Mouse (Mus musculus): ENCODE measurements around the gene Gm7298.
"Not testable (repeated sequence)": the region's sequence is repeated elsewhere in the genome, so short reads cannot be mapped to it uniquely, and the experiment has no call there.

Gm7298 gene

DNA sequence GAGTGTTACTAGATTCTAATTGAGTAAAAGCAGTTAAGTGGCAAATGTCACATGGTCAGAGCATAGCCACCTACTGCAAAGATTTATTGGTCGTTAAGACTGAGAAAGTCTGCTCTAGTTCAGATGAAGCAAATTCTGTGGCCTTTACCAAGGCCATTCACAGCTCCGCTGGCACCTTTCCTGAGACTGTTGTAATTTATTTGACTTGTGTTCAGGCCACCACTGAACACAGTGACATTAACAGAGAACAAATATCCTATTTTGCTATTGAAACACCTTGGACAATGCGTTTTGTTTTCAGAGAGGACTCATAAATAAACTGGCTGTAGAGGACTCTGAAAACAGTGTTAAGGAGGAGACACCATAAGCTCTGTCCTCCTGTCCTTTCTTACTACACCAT, at the start of gene Gm7298:
Gm7298 (plus strand) TSS at position 301 of the 400 bp plus-strand sequence.
- no peak for DNase-seq (ENCODE audit: low read depth, low spot score)

DNA sequence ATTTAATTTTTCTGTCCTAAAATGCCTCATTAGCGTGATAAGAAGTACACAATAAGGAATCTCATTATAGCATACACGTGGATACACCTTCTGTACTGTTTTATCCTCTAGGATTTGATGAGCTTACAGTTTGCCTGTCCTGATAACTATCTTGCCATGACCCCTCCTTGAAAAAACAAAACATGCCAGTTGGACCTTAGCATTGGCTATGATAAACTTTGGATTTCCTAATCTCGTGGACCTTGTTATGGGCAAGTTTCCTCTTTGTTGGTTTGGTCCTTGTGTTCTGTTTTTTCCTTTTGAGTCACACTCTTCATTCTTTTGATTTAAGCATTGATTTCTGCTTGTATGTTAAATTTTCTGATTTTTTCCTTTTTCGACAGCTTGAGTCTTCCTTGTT, 95.3 kb downstream of the Gm7298 start:
- no peak for DNase-seq (ENCODE audit: low read depth, low spot score)

GRCm38 (mm10) chr6:121836361-121836760, 103.6 kb downstream of the Gm7298 start:
- no peak for DNase-seq (ENCODE audit: low read depth, low spot score)

DNA sequence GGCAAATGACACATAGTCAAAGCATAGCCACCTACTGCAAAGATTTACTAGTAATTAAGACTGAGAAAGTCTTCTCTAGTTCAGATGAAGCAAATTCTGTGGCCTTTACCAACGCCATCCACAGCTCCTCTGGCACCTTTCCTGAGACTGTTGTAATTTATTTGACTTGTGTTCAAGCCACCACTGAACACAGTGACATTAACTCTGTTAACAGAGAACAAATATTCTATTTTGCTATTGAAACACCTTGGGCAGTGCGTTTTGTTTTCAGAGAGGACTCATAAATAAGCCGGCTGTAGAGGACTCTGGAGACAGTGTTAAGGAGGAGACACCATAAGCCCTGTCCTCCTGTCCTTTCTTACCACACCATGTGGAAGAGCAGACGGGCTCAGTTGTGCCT, 105.5 kb downstream of the Gm7298 start, which contains the start of gene Mug1:
Mug1 (plus strand) TSS at position 271 of the 400 bp plus-strand sequence.
- not testable (repeated sequence) for DNase-seq (ENCODE audit: low read depth, low spot score)
